Mouse (Mus musculus): Measurements from ENCODE around the gene Rnf167. TPM values are rescaled to one million over a fixed set of nuclear protein-coding genes. Genes with fewer than 3 reads are reported as not detected.

Rnf167 gene
- total RNA-seq, 2 experiments from 2014 or later: 48.0 to 54.0 TPM

- no peak for DNase-seq (ENCODE audit: low spot score)
- intact Hi-C loops (cut with DNase I): no loop called here
These were observed 16.9 kb upstream of the Rnf167 start for GRCm38 (mm10) chr11:70630129-70630528.

- no peak for DNase-seq (ENCODE audit: low spot score)
- intact Hi-C loops (cut with DNase I): no loop called here
These were observed 11.4 kb upstream of the Rnf167 start for GRCm38 (mm10) chr11:70635601-70636000.

- intact Hi-C loops (cut with DNase I): no loop called here
- no peak for DNase-seq (ENCODE audit: low spot score)
These were observed 9.3 kb upstream of the Rnf167 start for GRCm38 (mm10) chr11:70637764-70638163.

GRCm38 (mm10) chr11:70638293-70638692, 8.7 kb upstream of the Rnf167 start:
- intact Hi-C loops (cut with DNase I): no loop called here

GRCm38 (mm10) chr11:70638714-70639278, 8.2 kb upstream of the Rnf167 start, which contains the start of gene Gp1ba:
Gp1ba (plus strand) TSS chr11:70639122.
- intact Hi-C loops (cut with DNase I): no loop called here
- DNase-seq (ENCODE audit: low spot score): no peak

More at GRCm38 (mm10) chr11:70638293-70638692, 8.7 kb upstream of the Rnf167 start:
- no peak for DNase-seq (ENCODE audit: low spot score)

GRCm38 (mm10) chr11:70639976-70640375, 7.1 kb upstream of the Rnf167 start:
- no peak for DNase-seq (ENCODE audit: low spot score)
- intact Hi-C loops (cut with DNase I): no loop called here

GRCm38 (mm10) chr11:70641241-70641640, 5.8 kb upstream of the Rnf167 start:
- intact Hi-C loops (cut with DNase I): no loop called here
- no peak for DNase-seq (ENCODE audit: low spot score)

- intact Hi-C loops (cut with DNase I): no loop called here
- DNase-seq (ENCODE audit: low spot score): no peak
These were observed 4.0 kb upstream of the Rnf167 start for GRCm38 (mm10) chr11:70643051-70643450.

GRCm38 (mm10) chr11:70644564-70645103, 2.4 kb upstream of the Rnf167 start:
- no peak for DNase-seq (ENCODE audit: low spot score)
- intact Hi-C loops (cut with DNase I): no loop called here

- intact Hi-C loops (cut with DNase I): loop anchor here (2.0 kb wide), 1 partner anchor 57 kb away; no protein-coding TSS in a partner anchor
- DNase-seq (ENCODE audit: low spot score): no peak
These were observed 1.4 kb upstream of the Rnf167 start for GRCm38 (mm10) chr11:70645461-70646258.

GRCm38 (mm10) chr11:70646259-70646555, 828 bp upstream of the Rnf167 start:
- intact Hi-C loops (cut with DNase I): loop anchor here (2.0 kb wide), 1 partner anchor 57 kb away; no protein-coding TSS in a partner anchor

GRCm38 (mm10) chr11:70647716-70648420, 833 bp downstream of the Rnf167 start:
- DNase-seq (ENCODE audit: low spot score): no peak
- intact Hi-C loops (cut with DNase I): loop anchor here (2.0 kb wide), 1 partner anchor 55 kb away; no protein-coding TSS in a partner anchor

More at GRCm38 (mm10) chr11:70646259-70646555, 828 bp upstream of the Rnf167 start:
- no peak for DNase-seq (ENCODE audit: low spot score)

- intact Hi-C loops (cut with DNase I): no loop called here
These were observed 1.5 kb downstream of the Rnf167 start for GRCm38 (mm10) chr11:70648512-70648911.

GRCm38 (mm10) chr11:70649185-70649734, 2.2 kb downstream of the Rnf167 start:
- intact Hi-C loops (cut with DNase I): no loop called here
- DNase-seq (ENCODE audit: low spot score): no peak

More at GRCm38 (mm10) chr11:70648512-70648911, 1.5 kb downstream of the Rnf167 start:
- DNase-seq (ENCODE audit: low spot score): no peak

- intact Hi-C loops (cut with DNase I): loop anchor here (10.0 kb wide), 1 partner anchor 636 kb away; the partner anchor contains the start of genes Acadvl and Dlg4
- DNase-seq (ENCODE audit: low spot score): no peak
These were observed 3.5 kb downstream of the Rnf167 start for GRCm38 (mm10) chr11:70650322-70651175.

- DNase-seq (ENCODE audit: low spot score): no peak
- intact Hi-C loops (cut with DNase I): loop anchor here (10.0 kb wide), 1 partner anchor 637 kb away; the partner anchor contains the start of genes Acadvl and Dlg4
These were observed 4.4 kb downstream of the Rnf167 start for GRCm38 (mm10) chr11:70651391-70651790.

GRCm38 (mm10) chr11:70652029-70652883, 5.2 kb downstream of the Rnf167 start:
- intact Hi-C loops (cut with DNase I): loop anchor here (10.0 kb wide), 1 partner anchor 637 kb away; the partner anchor contains the start of genes Acadvl and Dlg4
- no peak for DNase-seq (ENCODE audit: low spot score)

- DNase-seq (ENCODE audit: low spot score): no peak
- intact Hi-C loops (cut with DNase I): loop anchor here (10.0 kb wide), 1 partner anchor 638 kb away; the partner anchor contains the start of genes Acadvl and Dlg4
These were observed 5.9 kb downstream of the Rnf167 start for GRCm38 (mm10) chr11:70652884-70653344.
